Mouse (Mus musculus) ES-E14 (cell line): ENCODE results near the gene Copz1. TPM values are rescaled to one million over a fixed set of nuclear protein-coding genes. Genes with fewer than 3 reads are reported as not detected.
A peak's percentile ranks its signal among the peaks of the same experiment; 100 is the strongest.

Source experiments
- DNase-seq: peaks from one replicate; pipeline ENCODE4 v3.0.0-alpha.2; 2013; ENCODE audit warnings: low read depth, low spot score
- H3K27ac ChIP-seq: 2 replicates; pipeline ENCODE4 v1.5.1; 2012; ENCODE audit warnings: low read depth, mild to moderate bottlenecking, low read length, moderate library complexity, mixed read lengths; ENCODE audit not compliant: poor library complexity, insufficient read depth, severe bottlenecking
- H3K36me3 ChIP-seq: 2 replicates; pipeline ENCODE4 v1.6.1; 2012; ENCODE audit warnings: mild to moderate bottlenecking, low read length, moderate library complexity, mixed read lengths; ENCODE audit not compliant: control insufficient read depth, poor library complexity, insufficient read depth, severe bottlenecking
- H3K4me1 ChIP-seq, 2 experiments: fragments of 150-350 bp in 1 of 2; sonication (generic) in 1 of 2; 2 replicates each; pipeline ENCODE4 v1.6.1; 2012; ENCODE audit warnings: low read length in 2 of 2, mild to moderate bottlenecking in 1 of 2, mixed read lengths in 1 of 2; ENCODE audit not compliant: control insufficient read depth in 2 of 2, insufficient read depth in 2 of 2, poor library complexity in 1 of 2
- H3K4me3 ChIP-seq, 2 experiments: fragments of 150-350 bp in 1 of 2; sonication (generic) in 1 of 2; 2 replicates each; pipeline ENCODE4 v1.5.1; 2012; ENCODE audit warnings: low read length in 2 of 2, low read depth in 1 of 2, mild to moderate bottlenecking in 1 of 2, mixed read lengths in 1 of 2; ENCODE audit not compliant: insufficient read depth in 1 of 2, poor library complexity in 1 of 2, severe bottlenecking in 1 of 2
- H3K9ac ChIP-seq: 2 replicates; pipeline ENCODE4 v1.6.1; 2012; ENCODE audit warnings: low read depth, mild to moderate bottlenecking, low read length, mixed read lengths; ENCODE audit not compliant: poor library complexity, insufficient read depth, severe bottlenecking
- H3K9me3 ChIP-seq: fragments of 150-350 bp; sonication (generic); 2 replicates; pipeline ENCODE4 v1.6.1; 2012; ENCODE audit warnings: low read depth, mild to moderate bottlenecking, low read length; ENCODE audit not compliant: control insufficient read depth, insufficient read depth
- CHD2 ChIP-seq: IDR thresholded peaks from 2 replicates; pipeline ENCODE4 v1.6.1; 2014; ENCODE audit warnings: mild to moderate bottlenecking, low read depth, low read length, inconsistent platforms
- HCFC1 ChIP-seq: IDR thresholded peaks from 2 replicates; pipeline ENCODE4 v1.6.1; 2012; ENCODE audit warnings: low read length, inconsistent platforms, borderline replicate concordance; ENCODE audit not compliant: insufficient read depth
- MAFK ChIP-seq: IDR thresholded peaks from 2 replicates; pipeline ENCODE4 v1.6.1; 2014; ENCODE audit warnings: mild to moderate bottlenecking, low read depth, low read length, inconsistent platforms; ENCODE audit not compliant: insufficient read depth
- ZC3H11A ChIP-seq: IDR thresholded peaks from 2 replicates; pipeline ENCODE4 v1.6.1; 2012; ENCODE audit warnings: low read depth, mild to moderate bottlenecking, inconsistent platforms, low read length, borderline replicate concordance
- ZNF384 ChIP-seq: IDR thresholded peaks from 2 replicates; pipeline ENCODE4 v1.6.1; 2012; ENCODE audit warnings: low read depth, low read length, inconsistent platforms
- in situ Hi-C, 2 experiments: fragments of 600-800 bp; cut with MboI; formaldehyde crosslinking; loops; one replicate each; pipeline ENCODE4 v1.15.1; 2025; ENCODE audit warnings: low sequenced_read_pairs in 2 of 2, inconsistent platforms in 1 of 2; ENCODE audit not compliant: unreplicated experiment in 2 of 2
- total RNA-seq: library from RNA; depleted of rRNA; stranded (reverse); fragments of 300-350 nt; gene quantifications from 2 replicates; pipeline ENCODE4 v1.2.3, GENCODE M21; 2012

The Copz1 gene
- total RNA-seq, 1 experiment: 85.5 TPM

DNA sequence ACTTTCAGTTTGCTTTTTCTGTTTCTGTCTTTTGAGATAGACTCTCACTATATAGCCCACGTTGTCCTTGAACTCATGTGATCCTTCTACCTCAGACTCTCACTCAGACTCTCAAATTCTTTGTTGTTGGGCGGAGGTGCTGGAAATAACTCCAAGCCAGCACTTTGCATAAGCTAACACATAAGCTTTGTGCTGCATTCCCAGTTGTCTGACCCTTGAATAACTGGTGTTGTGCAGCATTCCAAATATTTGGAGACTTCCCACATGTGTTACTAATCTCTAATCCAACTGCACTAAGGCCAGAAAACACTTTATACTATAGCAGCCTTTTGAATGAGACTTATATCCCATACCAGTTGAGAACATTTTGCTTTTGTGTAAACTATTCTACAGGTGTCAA lies 43.6 kb upstream of the Copz1 start:
- Histone ChIP-seq H3K4me3 (no peak overlapping the region), H3K9me3 (no peaks in the 10 kb centered on the region), H3K27ac (no peak overlapping the region; the same call in 1 of the 2 replicates), H3K9ac (no peak overlapping the region), H3K36me3 (no peaks in the 10 kb centered on the region; the same call in 1 of the 2 replicates), H3K4me1 (peaks cover 0 to 6% of the 10 kb centered on the region in 2 experiments; a peak in 2 of 4 replicates)
- no peak for DNase-seq
- TF ChIP-seq ZNF384: no peak
- TF ChIP-seq MAFK: no peak
- no peak for TF ChIP-seq ZC3H11A
- TF ChIP-seq HCFC1: no peak
- TF ChIP-seq CHD2: no peak
- in situ Hi-C loops: no loop called here

- H3K9ac ChIP-seq: no peak overlapping the region
- H3K4me1 ChIP-seq: peaks cover 0 to 7% of the 10 kb centered on the region in 2 experiments; a peak in 3 of 4 replicates
- TF ChIP-seq HCFC1: no peak
- TF ChIP-seq ZNF384: no peak
- TF ChIP-seq CHD2: no peak
- no peak for TF ChIP-seq MAFK
- no peak for TF ChIP-seq ZC3H11A
- in situ Hi-C loops: no loop called here
- H3K4me3 ChIP-seq: no peak overlapping the region
- DNase-seq: no peak
- H3K9me3 ChIP-seq: no peaks in the 10 kb centered on the region
- no peak overlapping the region for H3K27ac ChIP-seq
- H3K36me3 ChIP-seq: no peaks in the 10 kb centered on the region; the same call in 1 of the 2 replicates
These were observed 39.4 kb upstream of the Copz1 start for GRCm38 (mm10) chr15:103233119-103233518.

GRCm38 (mm10) chr15:103237295-103237694 lies 35.2 kb upstream of the Copz1 start:
- DNase-seq: no peak
- peaks cover 18% of the 10 kb centered on the region for H3K36me3 ChIP-seq

DNA sequence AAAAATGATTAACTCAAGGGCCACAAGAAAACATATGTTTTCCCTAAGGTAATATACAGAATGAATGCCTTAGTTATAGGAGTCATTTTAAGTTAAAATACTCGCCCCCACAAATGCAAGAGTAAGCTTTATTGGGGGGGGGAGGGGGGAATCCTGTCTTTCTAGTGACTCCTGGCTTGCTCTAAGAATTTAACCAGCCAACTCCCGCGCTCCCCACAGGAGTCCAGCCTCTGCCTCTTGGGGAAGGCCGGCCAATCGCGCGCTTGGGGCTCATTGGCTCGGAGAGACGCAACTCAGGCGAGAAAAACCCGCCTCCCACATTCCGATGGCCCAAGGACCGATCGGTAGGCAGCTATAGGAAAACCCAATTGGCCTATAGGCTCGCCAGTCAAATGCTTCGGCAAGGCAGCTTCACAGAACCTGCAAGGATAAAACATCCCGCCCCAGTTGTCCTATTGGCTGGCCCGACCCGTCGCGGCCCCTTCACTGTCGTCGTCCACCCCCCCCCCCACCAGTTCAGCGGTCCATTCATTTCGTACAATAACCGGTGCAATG lies 33.3 kb upstream of the Copz1 start:
- in situ Hi-C loops: no loop called here
- Histone ChIP-seq H3K9me3 (no peaks in the 10 kb centered on the region), H3K4me3 (peak overlapping the region; percentile 90 to 94), H3K4me1 (peaks cover 4% of the 10 kb centered on the region in 2 experiments; a peak in 3 of 4 replicates), H3K36me3 (peaks cover 34% of the 10 kb centered on the region), H3K9ac (peak overlapping the region; percentile 99), H3K27ac (peak overlapping the region; percentile 97)
- 0 out of 2 replicates have a peak, but pooled peaks have one; percentile 9 for TF ChIP-seq HCFC1
- TF ChIP-seq CHD2: peak; percentile 83
- no peak for TF ChIP-seq ZC3H11A
- DNase-seq: peak; percentile 96

More at GRCm38 (mm10) chr15:103237295-103237694, 35.2 kb upstream of the Copz1 start:
- peaks cover 0 to 4% of the 10 kb centered on the region in 2 experiments; a peak in 2 of 4 replicates for H3K4me1 ChIP-seq
- in situ Hi-C loops: no loop called here
- H3K4me3 ChIP-seq: peak overlapping the region in 1 of 2 experiments; percentile 27; a peak in 1 of 4 replicates
- H3K27ac ChIP-seq: no peak overlapping the region
- no peak overlapping the region; the same call in 1 of the 2 replicates for H3K9ac ChIP-seq
- H3K9me3 ChIP-seq: no peaks in the 10 kb centered on the region
- no peak for TF ChIP-seq MAFK
- TF ChIP-seq ZNF384: no peak
- no peak for TF ChIP-seq ZC3H11A
- no peak for TF ChIP-seq CHD2
- TF ChIP-seq HCFC1: no peak
